ENCODE assay signal across 20 mouse cellular contexts in genomic region chrX:8274056-8274455, GRCm38 (mm10). TPM values are rescaled to one million over a fixed set of nuclear protein-coding genes. Genes with fewer than 3 reads are reported as not detected.
DNase-seq lines count a peak whose midpoint lies in the region; ATAC-seq lines count a peak whose summit lies in the region.
"Had no signal": no experiment of that assay in that cellular context is flagged by ENCODE, and none has a peak within 500 bp of the region (broad histone marks: within the 10 kb centered on the region; RNA-seq: fewer than 3 reads in every experiment).

No protein-coding gene starts in this region.

- H3K4me3 ChIP-seq in heart, embryonic 16.5 days (ENCODE audit: low read length): no peak overlapping the region
- no peak overlapping the region for H3K4me3 ChIP-seq in lung, embryonic 15.5 days

- WGBS in heart, embryonic 16.5 days: 65% methylated on average over 5 of the region's 5 CpGs
- 49% methylated on average over 5 of the region's 5 CpGs for WGBS in lung, embryonic 15.5 days

- no peaks in the 10 kb centered on the region for H3K4me1 ChIP-seq in heart, embryonic 16.5 days (ENCODE audit: control insufficient read depth, insufficient read depth, low read length)
- no peaks in the 10 kb centered on the region for H3K4me1 ChIP-seq in lung, embryonic 15.5 days

- DNase-seq in heart, postnatal 36 days: no peak
- peak; percentile 50 to 56 for DNase-seq in kidney, postnatal 4 days
- DNase-seq in kidney, adult 18-20 months: no peak
- no peak for DNase-seq in adrenal gland, postnatal 14 days
- DNase-seq in neural tube, embryonic 10.5 days (ENCODE audit: extremely low spot score, low spot score): no peak
- DNase-seq: adrenal gland, adult 2 months; B cell, adult 2 months; cerebellum, adult 9-10 months; gastrocnemius, postnatal 10 days; midbrain, embryonic 14.5 days; right cerebral cortex, postnatal 25 days; thymus, postnatal 36 days had no signal

- H3K27me3 ChIP-seq in heart, embryonic 16.5 days (ENCODE audit: control insufficient read depth, insufficient read depth, low read length): 0 out of 2 replicates have a peak, but pooled peaks cover 2% of the 10 kb centered on the region
- no peaks in the 10 kb centered on the region for H3K27me3 ChIP-seq in lung, embryonic 15.5 days

- no peak overlapping the region for H3K9ac ChIP-seq in heart, embryonic 16.5 days (ENCODE audit: low read length)
- H3K9ac ChIP-seq in lung, embryonic 15.5 days: no peak overlapping the region

- intact Hi-C loops in heart, postnatal 36 days (cut with DNase I): no loop called here

- no peak overlapping the region for H3K4me2 ChIP-seq in heart, embryonic 16.5 days (ENCODE audit: low read depth, low read length)
- H3K4me2 ChIP-seq in lung, embryonic 15.5 days: peak overlapping the region; percentile 51; the same call in 1 of the 2 replicates

- ATAC-seq in heart, embryonic 16.5 days (replicated peaks; ENCODE audit: extremely low read depth, insufficient read depth, low FRiP score): peak; percentile 52; the same call in 1 of the 2 replicates
- ATAC-seq in lung, embryonic 15.5 days (ENCODE audit: borderline replicate concordance, extremely low read depth, low FRiP score, low TSS enrichment): peak; percentile 94

- H3K36me3 ChIP-seq in heart, embryonic 16.5 days (ENCODE audit: control insufficient read depth, insufficient read depth): no peaks in the 10 kb centered on the region
- no peaks in the 10 kb centered on the region for H3K36me3 ChIP-seq in lung, embryonic 15.5 days

- no peaks in the 10 kb centered on the region for H3K9me3 ChIP-seq in heart, embryonic 16.5 days (replicated peaks; ENCODE audit: control insufficient read depth, low read length)
- no peaks in the 10 kb centered on the region for H3K9me3 ChIP-seq in lung, embryonic 15.5 days

- no peak overlapping the region for H3K27ac ChIP-seq in heart, embryonic 16.5 days (ENCODE audit: low read length)
- 0 out of 2 replicates have a peak overlapping the region, but pooled peaks have one; percentile 66 for H3K27ac ChIP-seq in lung, embryonic 15.5 days
- H3K27ac ChIP-seq: macrophage had no signal

RNA-seq across cellular contexts. Expression of gene Slc38a5, which starts 3.1 kb away (rescaled TPM):
- polyA plus RNA-seq in heart, embryonic 16.5 days (2015; fragmentation: Nextera tagmentation; extraction: Ambion mirVana): 13.9 and 22.6 TPM in 2 replicates
- total RNA-seq in heart, postnatal 36 days (2021): under 1 TPM; 0.65 to 0.89 TPM
- 90.1 and 98.9 TPM in 2 replicates for polyA plus RNA-seq in lung, embryonic 15.5 days (2015; fragmentation: Nextera tagmentation; extraction: Ambion mirVana)
- 2.5 TPM in 1 of 2 replicates, not detected in the other for total RNA-seq in adrenal gland, postnatal 14 days (2021)
- polyA plus RNA-seq: macrophage had no signal

RNA-seq across cellular contexts. Expression of gene Ftsj1, which starts 21.9 kb away (rescaled TPM):
- polyA plus RNA-seq in heart, embryonic 16.5 days (2015; fragmentation: Nextera tagmentation; extraction: Ambion mirVana): 23.8 and 25.7 TPM in 2 replicates
- total RNA-seq in heart, postnatal 36 days (2021): 10 to 100 TPM; 11.1 to 11.9 TPM
- 52.8 and 53.0 TPM in 2 replicates for polyA plus RNA-seq in lung, embryonic 15.5 days (2015; fragmentation: Nextera tagmentation; extraction: Ambion mirVana)
- 24.7 and 25.3 TPM in 2 replicates for total RNA-seq in adrenal gland, postnatal 14 days (2021)

RNA-seq across cellular contexts. Expression of gene Ssxb10, which starts 53.2 kb away (rescaled TPM):
- polyA plus RNA-seq in heart, embryonic 16.5 days (2015; fragmentation: Nextera tagmentation; extraction: Ambion mirVana): not detected in 2 replicates
- not detected for total RNA-seq in heart, postnatal 36 days (2021)
- not detected in 2 replicates for polyA plus RNA-seq in lung, embryonic 15.5 days (2015; fragmentation: Nextera tagmentation; extraction: Ambion mirVana)
- not detected in 2 replicates for total RNA-seq in adrenal gland, postnatal 14 days (2021)
- total RNA-seq: adrenal gland, adult 2 months; gastrocnemius, postnatal 10 days; hematopoietic stem cell, adult 5-6 weeks; layer of hippocampus, postnatal 10 days; left cerebral cortex, postnatal 14 days had no signal
- polyA plus RNA-seq: adrenal gland, adult 2 months; intestine, embryonic 14.5 days; macrophage; midbrain, embryonic 14.5 days; neural tube, embryonic 11.5 days had no signal

Comparison
In these comparisons a context has a peak if more than half of its experiments do, and no peak if none do; other contexts are left out.
1. DNase-seq: peak in kidney, postnatal 4 days (2 of 2); none in heart, postnatal 36 days (0 of 2), kidney, adult 18-20 months (single experiment), adrenal gland, postnatal 14 days (single experiment) and neural tube, embryonic 10.5 days (single experiment).